Mouse (Mus musculus): ENCODE measurements around the gene Npas2.

DNA sequence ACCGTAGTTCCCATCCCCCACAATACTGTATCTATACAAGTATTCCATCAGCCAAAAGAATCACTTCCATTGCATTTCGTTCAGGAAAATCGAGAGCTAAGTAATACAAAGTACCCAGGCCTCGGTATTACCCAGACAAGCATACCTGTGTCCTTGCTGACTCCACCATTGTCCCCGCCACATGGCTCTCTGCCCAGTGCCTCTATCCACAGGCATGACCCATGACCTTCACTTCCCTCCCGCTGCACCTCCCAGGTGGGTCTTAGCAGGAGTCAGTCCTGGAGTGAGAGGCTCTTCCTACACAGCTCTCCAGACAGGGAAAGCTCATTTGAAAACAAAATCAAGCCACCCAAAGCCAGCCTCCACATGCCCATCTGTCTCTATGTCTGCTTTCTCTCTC lies 214.6 kb downstream of the Npas2 start:
- TF ChIP-seq CTCF (IDR thresholded peaks at IDR 0.05 in 2 of 3, conservative IDR thresholded peaks at IDR 0.05 in 1 of 3; ENCODE audit: control insufficient read depth in 1 of 3, insufficient read depth in 1 of 3, low read depth in 2 of 3, low read length in 3 of 3, poor library complexity in 1 of 3, severe bottlenecking in 1 of 3), result no peak
- no peak for TF ChIP-seq GATA1 (IDR thresholded peaks at IDR 0.05; ENCODE audit: low read depth, low read length)
- no peak for TF ChIP-seq ZC3H11A (IDR thresholded peaks at IDR 0.05; ENCODE audit: low read depth, low read length)
- TF ChIP-seq MXI1 (IDR thresholded peaks at IDR 0.05; ENCODE audit: low read depth, low read length), result no peak
- TF ChIP-seq MAZ (IDR thresholded peaks at IDR 0.05; ENCODE audit: low read depth, low read length), result no peak
- TF ChIP-seq MEF2A (IDR thresholded peaks at IDR 0.05; ENCODE audit: extremely low read depth, insufficient replicate concordance, low read depth, low read length, poor library complexity, severe bottlenecking), result no peak
- no peak for TF ChIP-seq ELF1 (IDR thresholded peaks at IDR 0.05; ENCODE audit: low read depth, low read length)
- TF ChIP-seq POLR2A (IDR thresholded peaks at IDR 0.05; ENCODE audit: control insufficient read depth in 1 of 2, insufficient read depth in 1 of 2, low read depth in 1 of 2, low read length in 2 of 2, poor library complexity in 1 of 2), result no peak
- no peak for TF ChIP-seq UBTF (IDR thresholded peaks at IDR 0.05; ENCODE audit: borderline replicate concordance, insufficient read depth, low read depth, low read length)
- no peak for TF ChIP-seq EP300 (IDR thresholded peaks at IDR 0.05; ENCODE audit: low read depth in 1 of 2, low read length in 2 of 2)
- no peak for TF ChIP-seq CHD2 (IDR thresholded peaks at IDR 0.05; ENCODE audit: low read length)

Measured in MEL (cell line).